10 mouse cellular contexts compared by ENCODE assay signal in genomic region chr10:24886008-24886407, GRCm38 (mm10). TPM values are rescaled to one million over a fixed set of nuclear protein-coding genes. Genes with fewer than 3 reads are reported as not detected.
DNase-seq lines count a peak whose midpoint lies in the region; ATAC-seq and TF ChIP-seq lines count a peak whose summit lies in the region.
"Had no signal": no experiment of that assay in that cellular context is flagged by ENCODE, and none has a peak within 500 bp of the region (broad histone marks: within the 10 kb centered on the region; RNA-seq: fewer than 3 reads in every experiment).

No protein-coding gene starts in this region.

- DNase-seq in forebrain, embryonic 11.5 days (ENCODE audit: low spot score): peak; percentile 62
- no peak for DNase-seq in forebrain, embryonic 10.5 days (ENCODE audit: extremely low spot score, low spot score)
- peak; percentile 16 for DNase-seq in lung, postnatal 10 days
- DNase-seq in lung, postnatal 14 days: no peak
- no peak for DNase-seq in urinary bladder, postnatal 4 days (ENCODE audit: low spot score in 2 of 2)
- no peak for DNase-seq in heart, adult 18-20 months

- 0 out of 2 replicates have a peak, but pooled peaks have one; percentile 27 for TF ChIP-seq CTCF in cortical plate, adult 2 months (IDR thresholded peaks at IDR 0.05; ENCODE audit: extremely low read depth, insufficient read depth, low read length)

- no peaks in the 10 kb centered on the region for H3K4me1 ChIP-seq in forebrain, embryonic 11.5 days (replicated peaks; ENCODE audit: control insufficient read depth, insufficient read depth, low read length)
- no peaks in the 10 kb centered on the region for H3K4me1 ChIP-seq in forebrain, embryonic 10.5 days
- no peaks in the 10 kb centered on the region for H3K4me1 ChIP-seq in cortical plate, adult 2 months (ENCODE audit: control insufficient read depth, insufficient read depth, low read length)
- no peaks in the 10 kb centered on the region for H3K4me1 ChIP-seq in midbrain, embryonic 13.5 days (replicated peaks)
- H3K4me1 ChIP-seq: heart, embryonic 15.5 days had no signal

- H3K27me3 ChIP-seq in forebrain, embryonic 11.5 days (ENCODE audit: control insufficient read depth, insufficient read depth, low read length): no peaks in the 10 kb centered on the region
- no peaks in the 10 kb centered on the region for H3K27me3 ChIP-seq in forebrain, embryonic 10.5 days (ENCODE audit: poor library complexity, severe bottlenecking)
- H3K27me3 ChIP-seq in midbrain, embryonic 13.5 days: no peaks in the 10 kb centered on the region
- H3K27me3 ChIP-seq: heart, embryonic 15.5 days had no signal

- H3K36me3 ChIP-seq in forebrain, embryonic 11.5 days (ENCODE audit: control insufficient read depth, insufficient read depth, low read length): peaks cover 4% of the 10 kb centered on the region
- peaks cover 96% of the 10 kb centered on the region for H3K36me3 ChIP-seq in forebrain, embryonic 10.5 days (replicated peaks)
- peaks cover 86% of the 10 kb centered on the region for H3K36me3 ChIP-seq in midbrain, embryonic 13.5 days

- 87% methylated on average over 9 of the region's 9 CpGs for WGBS in forebrain, embryonic 11.5 days
- 86% methylated on average over 9 of the region's 9 CpGs for WGBS in forebrain, embryonic 10.5 days
- WGBS in midbrain, embryonic 13.5 days: 87% methylated on average over 9 of the region's 9 CpGs

- no peak for ATAC-seq in forebrain, embryonic 11.5 days (replicated peaks; ENCODE audit: low FRiP score)
- 0 out of 2 replicates have a peak, but pooled peaks have one; percentile 66 for ATAC-seq in midbrain, embryonic 13.5 days

- no peak for TF ChIP-seq POLR2A in cortical plate, adult 2 months (IDR thresholded peaks at IDR 0.05; ENCODE audit: extremely low read depth, insufficient read depth, low read length)

- no peaks in the 10 kb centered on the region for H3K9me3 ChIP-seq in forebrain, embryonic 11.5 days (ENCODE audit: control insufficient read depth, low read length)
- no peaks in the 10 kb centered on the region for H3K9me3 ChIP-seq in forebrain, embryonic 10.5 days
- no peaks in the 10 kb centered on the region for H3K9me3 ChIP-seq in midbrain, embryonic 13.5 days
- H3K9me3 ChIP-seq: heart, embryonic 15.5 days had no signal

- H3K4me2 ChIP-seq in forebrain, embryonic 11.5 days (ENCODE audit: low read depth, low read length, severe bottlenecking): no peak overlapping the region
- H3K4me2 ChIP-seq in midbrain, embryonic 13.5 days (replicated peaks): no peak overlapping the region
- H3K4me2 ChIP-seq: heart, embryonic 15.5 days had no signal

- H3K9ac ChIP-seq in forebrain, embryonic 11.5 days (ENCODE audit: low read length): no peak overlapping the region
- H3K9ac ChIP-seq in midbrain, embryonic 13.5 days (replicated peaks): no peak overlapping the region
- H3K9ac ChIP-seq: heart, embryonic 15.5 days had no signal

- H3K27ac ChIP-seq in forebrain, embryonic 11.5 days (ENCODE audit: low read depth, low read length): no peak overlapping the region
- H3K27ac ChIP-seq in forebrain, embryonic 10.5 days: no peak overlapping the region
- H3K27ac ChIP-seq in cortical plate, adult 2 months (ENCODE audit: insufficient read depth, low read length): no peak overlapping the region
- H3K27ac ChIP-seq in midbrain, embryonic 13.5 days: no peak overlapping the region
- H3K27ac ChIP-seq: heart, embryonic 15.5 days had no signal

- no peak overlapping the region for H3K4me3 ChIP-seq in forebrain, embryonic 11.5 days (ENCODE audit: low read depth, low read length)
- no peak overlapping the region for H3K4me3 ChIP-seq in forebrain, embryonic 10.5 days
- no peak overlapping the region for H3K4me3 ChIP-seq in cortical plate, adult 2 months (ENCODE audit: insufficient read depth, low read length)
- no peak overlapping the region for H3K4me3 ChIP-seq in midbrain, embryonic 13.5 days (replicated peaks)
- H3K4me3 ChIP-seq: heart, embryonic 15.5 days; myocyte had no signal

RNA-seq across cellular contexts. Expression of gene Med23, which starts 16.2 kb away (rescaled TPM):
- polyA plus RNA-seq in forebrain, embryonic 11.5 days (2014; fragmentation: Nextera tagmentation; extraction: Ambion mirVana): 33.4 and 33.5 TPM in 2 replicates
- 26.0 and 26.8 TPM in 2 replicates for polyA plus RNA-seq in forebrain, embryonic 10.5 days (2016; fragmentation: Nextera tagmentation; extraction: Ambion mirVana)
- 30.3 and 30.8 TPM in 2 replicates for polyA plus RNA-seq in cortical plate, adult 2 months (2012; rRNA removed)
- polyA plus RNA-seq in midbrain, embryonic 13.5 days (2015; fragmentation: Nextera tagmentation; extraction: Ambion mirVana): 30.5 and 32.8 TPM in 2 replicates
- total RNA-seq in heart, adult 18-20 months (2021): 10 to 100 TPM; 14.0 to 15.6 TPM

RNA-seq across cellular contexts. Expression of gene Arg1, which starts 41.3 kb away (rescaled TPM):
- 1.5 and 2.3 TPM in 2 replicates for polyA plus RNA-seq in forebrain, embryonic 11.5 days (2014; fragmentation: Nextera tagmentation; extraction: Ambion mirVana)
- 3.4 and 4.7 TPM in 2 replicates for polyA plus RNA-seq in forebrain, embryonic 10.5 days (2016; fragmentation: Nextera tagmentation; extraction: Ambion mirVana)
- polyA plus RNA-seq in cortical plate, adult 2 months (2012; rRNA removed): 0.06 TPM in 2 replicates
- polyA plus RNA-seq in midbrain, embryonic 13.5 days (2015; fragmentation: Nextera tagmentation; extraction: Ambion mirVana): 0.81 and 1.4 TPM in 2 replicates
- not detected for total RNA-seq in heart, adult 18-20 months (2021)
- polyA plus RNA-seq: myocyte had no signal

RNA-seq across cellular contexts. Expression of gene Enpp3, which starts 43.4 kb away (rescaled TPM):
- 4.1 and 6.4 TPM in 2 replicates for polyA plus RNA-seq in forebrain, embryonic 11.5 days (2014; fragmentation: Nextera tagmentation; extraction: Ambion mirVana)
- 4.1 and 5.4 TPM in 2 replicates for polyA plus RNA-seq in forebrain, embryonic 10.5 days (2016; fragmentation: Nextera tagmentation; extraction: Ambion mirVana)
- polyA plus RNA-seq in cortical plate, adult 2 months (2012; rRNA removed): 0.30 and 0.61 TPM in 2 replicates
- 3.4 and 4.0 TPM in 2 replicates for polyA plus RNA-seq in midbrain, embryonic 13.5 days (2015; fragmentation: Nextera tagmentation; extraction: Ambion mirVana)
- total RNA-seq in heart, adult 18-20 months (2021): 1 to 10 TPM; 3.0 to 3.2 TPM

Comparison
In these comparisons a context has a peak if more than half of its experiments do, and no peak if none do; other contexts are left out.
1. DNase-seq: peak in forebrain, embryonic 11.5 days (single experiment) and lung, postnatal 10 days (single experiment); none in forebrain, embryonic 10.5 days (single experiment), lung, postnatal 14 days (single experiment), urinary bladder, postnatal 4 days (0 of 2) and heart, adult 18-20 months (0 of 2).